Comparison of ENCODE assay signal across 21 mouse cellular contexts in genomic region chr8:94068793-94069192, GRCm38 (mm10). TPM values are rescaled to one million over a fixed set of nuclear protein-coding genes. Genes with fewer than 3 reads are reported as not detected.
A peak's percentile ranks its signal among the peaks of the same experiment; 100 is the strongest.
DNase-seq lines count a peak whose midpoint lies in the region; ATAC-seq and TF ChIP-seq lines count a peak whose summit lies in the region.
"Had no signal": no experiment of that assay in that cellular context is flagged by ENCODE, and none has a peak within 500 bp of the region (broad histone marks: within the 10 kb centered on the region; RNA-seq: fewer than 3 reads in every experiment).

No protein-coding gene starts in this region.

- TF ChIP-seq CTCF in ES-Bruce4 (IDR thresholded peaks at IDR 0.05; ENCODE audit: low read depth, low read length): no peak

- WGBS in hindbrain, embryonic 16.5 days: 96% methylated on average over 7 of the region's 7 CpGs

- no peaks in the 10 kb centered on the region for H3K9me3 ChIP-seq in ES-Bruce4 (replicated peaks; ENCODE audit: control insufficient read depth, insufficient read depth, low read length, poor library complexity, severe bottlenecking)
- H3K9me3 ChIP-seq in hindbrain, embryonic 16.5 days (ENCODE audit: control insufficient read depth, low read length): no peaks in the 10 kb centered on the region
- H3K9me3 ChIP-seq: embryonic facial prominence, embryonic 13.5 days; forebrain, embryonic 13.5 days; hindbrain, embryonic 15.5 days had no signal

- H3K4me3 ChIP-seq in ES-Bruce4 (ENCODE audit: low read depth, low read length): no peak overlapping the region
- H3K4me3 ChIP-seq in hindbrain, embryonic 16.5 days (ENCODE audit: low read length): no peak overlapping the region
- H3K4me3 ChIP-seq: embryonic facial prominence, embryonic 13.5 days; forebrain, embryonic 13.5 days; hindbrain, embryonic 15.5 days had no signal

- TF ChIP-seq POLR2A in ES-Bruce4 (IDR thresholded peaks at IDR 0.05; ENCODE audit: insufficient read depth, low read length): no peak

- no peak for TF ChIP-seq EP300 in ES-Bruce4 (IDR thresholded peaks at IDR 0.05; ENCODE audit: insufficient read depth, low read depth, low read length)

- peaks cover 2% of the 10 kb centered on the region for H3K4me1 ChIP-seq in ES-Bruce4 (ENCODE audit: control insufficient read depth, insufficient read depth, low read length)
- H3K4me1 ChIP-seq in hindbrain, embryonic 16.5 days (ENCODE audit: control insufficient read depth, insufficient read depth, low read depth, low read length): no peaks in the 10 kb centered on the region
- H3K4me1 ChIP-seq: embryonic facial prominence, embryonic 13.5 days; hindbrain, embryonic 15.5 days had no signal

- H3K27ac ChIP-seq in ES-Bruce4 (ENCODE audit: insufficient read depth, low read length): peak overlapping the region; percentile 72
- no peak overlapping the region for H3K27ac ChIP-seq in hindbrain, embryonic 16.5 days (ENCODE audit: low read depth, low read length)
- H3K27ac ChIP-seq: embryonic facial prominence, embryonic 13.5 days; forebrain, embryonic 13.5 days; hindbrain, embryonic 15.5 days had no signal

- ATAC-seq in hindbrain, embryonic 16.5 days: no peak
- ATAC-seq: CD4-positive, CD25-positive, alpha-beta regulatory T cell, adult 4 months; forebrain, embryonic 13.5 days; forebrain, postnatal 0 days; inflammation-experienced regulatory T-cells, adult 6 months had no signal

- peak; percentile 86 for DNase-seq in heart, adult 11 months
- DNase-seq in heart, postnatal 36 days: no peak
- peak; percentile 7 for DNase-seq in kidney, adult 9 months
- DNase-seq in kidney, adult 11 months: no peak
- peak; percentile 60 for DNase-seq in ZHBTc4 (ENCODE audit: low read depth, low spot score)
- no peak for DNase-seq in cerebellum, postnatal 10 days
- DNase-seq: adrenal gland, postnatal 10 days; B cell, adult 2 months; cerebellum, adult 11-12 months; cerebellum, adult 9-10 months; cerebellum, postnatal 36 days; forebrain, postnatal 0 days; gastrocnemius, postnatal 14 days; heart, postnatal 14 days had no signal

- no peak overlapping the region for H3K4me2 ChIP-seq in hindbrain, embryonic 16.5 days (ENCODE audit: low read length)
- H3K4me2 ChIP-seq: embryonic facial prominence, embryonic 13.5 days; forebrain, embryonic 13.5 days; hindbrain, embryonic 15.5 days had no signal

- H3K36me3 ChIP-seq in ES-Bruce4 (ENCODE audit: control insufficient read depth, insufficient read depth, low read length, poor library complexity, severe bottlenecking): peaks cover 7% of the 10 kb centered on the region
- H3K36me3 ChIP-seq in hindbrain, embryonic 16.5 days (ENCODE audit: control insufficient read depth, insufficient read depth, low read length): peaks cover 20% of the 10 kb centered on the region

- intact Hi-C loops in heart, postnatal 36 days (cut with DNase I): no loop called here

- H3K27me3 ChIP-seq in ES-Bruce4 (ENCODE audit: control insufficient read depth, insufficient read depth, low read length, poor library complexity, severe bottlenecking): no peaks in the 10 kb centered on the region
- no peaks in the 10 kb centered on the region for H3K27me3 ChIP-seq in hindbrain, embryonic 16.5 days (replicated peaks; ENCODE audit: control insufficient read depth, insufficient read depth, low read length)
- H3K27me3 ChIP-seq: embryonic facial prominence, embryonic 13.5 days; forebrain, embryonic 13.5 days; hindbrain, embryonic 15.5 days had no signal

- H3K9ac ChIP-seq in ES-Bruce4 (ENCODE audit: low read depth, poor library complexity, severe bottlenecking): no peak overlapping the region; the same call in 1 of the 2 replicates
- no peak overlapping the region for H3K9ac ChIP-seq in hindbrain, embryonic 16.5 days (ENCODE audit: low read depth, low read length)
- H3K9ac ChIP-seq: embryonic facial prominence, embryonic 13.5 days; forebrain, embryonic 13.5 days; forebrain, postnatal 0 days; hindbrain, embryonic 15.5 days had no signal

RNA-seq across cellular contexts. Expression of gene Bbs2, which starts 29.9 kb away (rescaled TPM):
- total RNA-seq in heart, postnatal 36 days (2021): 1 to 10 TPM; 7.9 to 8.4 TPM
- polyA plus RNA-seq in ES-Bruce4 (2011; ENCODE audit: insufficient read depth, insufficient read length, low read depth, missing spikeins): 12.8 and 19.3 TPM in 2 replicates
- polyA plus RNA-seq in hindbrain, embryonic 16.5 days (2015; fragmentation: Nextera tagmentation; extraction: Ambion mirVana): 18.0 and 22.0 TPM in 2 replicates

RNA-seq across cellular contexts. Expression of gene Ogfod1, which starts 31.8 kb away (rescaled TPM):
- total RNA-seq in heart, postnatal 36 days (2021): 10 to 100 TPM; 33.4 to 33.9 TPM
- 31.9 and 37.8 TPM in 2 replicates for polyA plus RNA-seq in ES-Bruce4 (2011; ENCODE audit: insufficient read depth, insufficient read length, low read depth, missing spikeins)
- polyA plus RNA-seq in hindbrain, embryonic 16.5 days (2015; fragmentation: Nextera tagmentation; extraction: Ambion mirVana): 15.8 and 16.2 TPM in 2 replicates

RNA-seq across cellular contexts. Expression of gene Nudt21, which starts 32.0 kb away (rescaled TPM):
- 10 to 100 TPM; 21.8 to 24.1 TPM for total RNA-seq in heart, postnatal 36 days (2021)
- polyA plus RNA-seq in ES-Bruce4 (2011; ENCODE audit: insufficient read depth, insufficient read length, low read depth, missing spikeins): 233 and 241 TPM in 2 replicates
- polyA plus RNA-seq in hindbrain, embryonic 16.5 days (2015; fragmentation: Nextera tagmentation; extraction: Ambion mirVana): 77.1 and 78.7 TPM in 2 replicates

RNA-seq across cellular contexts. Expression of gene Amfr, which starts 56.2 kb away (rescaled TPM):
- total RNA-seq in heart, postnatal 36 days (2021): 100 to 1,000 TPM; 124 to 131 TPM
- polyA plus RNA-seq in ES-Bruce4 (2011; ENCODE audit: insufficient read depth, insufficient read length, low read depth, missing spikeins): 28.6 and 33.5 TPM in 2 replicates
- polyA plus RNA-seq in hindbrain, embryonic 16.5 days (2015; fragmentation: Nextera tagmentation; extraction: Ambion mirVana): 57.4 and 71.5 TPM in 2 replicates

Comparison
In these comparisons a context has a peak if more than half of its experiments do, and no peak if none do; other contexts are left out.
1. DNase-seq: peak in heart, adult 11 months (single experiment), kidney, adult 9 months (single experiment) and ZHBTc4 (single experiment); none in heart, postnatal 36 days (0 of 2), kidney, adult 11 months (single experiment) and cerebellum, postnatal 10 days (0 of 2).